Mouse (Mus musculus): Measurements from ENCODE around the gene Fgfr2.

Fgfr2 gene

DNA sequence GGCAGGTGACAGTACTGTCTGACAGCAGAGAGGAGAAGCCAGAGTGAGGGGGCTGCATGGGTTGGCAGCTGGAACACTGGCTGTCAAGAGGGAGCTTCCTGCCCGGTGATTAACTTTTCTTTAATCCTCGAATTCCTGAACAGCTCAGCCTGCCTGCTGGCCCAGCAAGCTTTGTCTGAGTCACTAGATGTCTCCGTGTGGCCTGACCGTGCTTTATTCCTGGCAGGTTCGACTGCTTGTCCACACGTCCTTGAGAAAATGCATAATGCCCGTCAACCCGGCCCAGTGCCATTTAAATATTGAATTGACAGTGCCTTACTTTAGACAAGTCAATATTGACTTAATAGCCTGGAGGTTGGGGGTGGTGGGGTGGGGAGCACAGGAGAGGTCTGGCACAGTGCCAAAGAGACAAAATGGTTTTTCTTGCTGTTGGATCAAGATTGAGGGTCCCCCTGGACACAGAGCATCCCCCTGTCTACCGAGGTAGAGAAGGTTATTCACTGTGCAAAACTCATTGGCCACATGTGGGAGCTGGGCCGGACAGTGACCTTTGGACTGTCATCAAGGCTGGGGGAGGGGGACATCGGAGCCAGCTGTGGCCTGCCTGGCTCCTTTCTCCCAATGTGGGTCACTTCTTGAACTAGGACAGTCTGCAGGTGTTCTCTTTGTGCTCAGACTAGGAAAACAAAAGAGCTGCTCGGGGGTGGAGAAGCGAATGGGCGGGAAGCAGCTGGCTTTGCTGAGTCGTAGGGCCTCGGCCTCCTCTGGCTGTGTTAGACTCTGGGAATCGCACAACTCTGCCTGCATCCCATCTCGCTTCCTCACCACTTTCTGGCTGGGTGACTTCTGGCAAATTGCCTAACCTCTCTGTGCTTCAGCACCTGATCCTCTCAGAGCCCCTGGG lies 2287.9 kb downstream of the Fgfr2 start:
- DNase-seq (ENCODE audit: low spot score), result no peak

GRCm38 (mm10) chr7:130834299-130834698 lies 2288.9 kb downstream of the Fgfr2 start:
- DNase-seq (ENCODE audit: low spot score), result no peak

GRCm38 (mm10) chr7:130831586-130831985 lies 2291.6 kb downstream of the Fgfr2 start:
- DNase-seq (ENCODE audit: low spot score), result no peak

GRCm38 (mm10) chr7:130828475-130828874 lies 2294.7 kb downstream of the Fgfr2 start:
- no peak for DNase-seq (ENCODE audit: low spot score)

- DNase-seq (ENCODE audit: low spot score), result no peak
These were observed 2295.2 kb downstream of the Fgfr2 start for GRCm38 (mm10) chr7:130827844-130828403.

- peak; percentile 73 for DNase-seq (ENCODE audit: low spot score)
These were observed 2295.7 kb downstream of the Fgfr2 start for GRCm38 (mm10) chr7:130827431-130827830.

GRCm38 (mm10) chr7:130826343-130826742 lies 2296.8 kb downstream of the Fgfr2 start:
- no peak for DNase-seq (ENCODE audit: low spot score)

GRCm38 (mm10) chr7:130823992-130824391 lies 2299.2 kb downstream of the Fgfr2 start:
- no peak for DNase-seq (ENCODE audit: low spot score)

- DNase-seq (ENCODE audit: low spot score), result peak; percentile 74
These were observed 2303.5 kb downstream of the Fgfr2 start for GRCm38 (mm10) chr7:130819624-130820023.

DNA sequence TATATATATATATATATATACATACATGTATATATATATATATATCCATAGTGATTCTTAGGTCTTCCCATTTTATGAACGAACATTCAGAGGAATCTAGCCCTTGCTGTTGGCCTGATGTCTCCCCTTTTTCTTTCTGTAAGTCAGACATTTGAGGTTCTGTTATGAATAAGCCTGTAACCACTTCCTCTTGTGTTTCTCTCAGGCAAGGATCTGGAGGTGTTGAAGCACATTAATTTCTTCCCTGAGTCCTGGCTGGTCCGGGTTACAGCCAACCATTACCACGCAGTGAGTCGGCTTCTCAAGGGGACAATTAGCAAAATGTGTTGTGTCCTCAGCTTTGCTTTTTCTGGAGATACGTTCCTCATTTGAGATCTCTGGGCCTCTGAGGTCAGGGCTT lies 2304.3 kb downstream of the Fgfr2 start:
- DNase-seq (ENCODE audit: low spot score), result no peak

- no peak for DNase-seq (ENCODE audit: low spot score)
These were observed 2306.9 kb downstream of the Fgfr2 start for GRCm38 (mm10) chr7:130816243-130816642.

DNA sequence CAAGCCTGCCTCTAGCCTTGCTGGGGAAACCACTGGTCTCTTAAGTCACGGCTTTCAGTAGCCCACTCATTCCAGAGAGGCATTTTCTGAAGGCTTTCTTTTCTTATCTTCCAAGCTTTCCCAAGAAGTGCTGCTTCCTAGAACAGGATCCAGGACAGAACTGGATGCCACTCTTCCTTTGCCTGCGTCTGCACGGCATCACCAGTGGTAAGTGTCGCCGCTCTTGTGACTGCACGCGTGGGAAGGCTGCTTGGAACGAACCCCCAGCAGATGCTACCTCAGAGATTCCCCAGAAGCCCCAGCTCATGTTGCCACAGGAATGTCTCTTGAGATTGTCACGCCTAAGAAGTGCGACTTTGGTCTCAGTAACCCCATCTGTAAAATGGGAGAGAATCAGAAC lies 2307.5 kb downstream of the Fgfr2 start:
- DNase-seq (ENCODE audit: low spot score), result no peak

GRCm38 (mm10) chr7:130812407-130812806 lies 2310.7 kb downstream of the Fgfr2 start:
- no peak for DNase-seq (ENCODE audit: low spot score)

DNA sequence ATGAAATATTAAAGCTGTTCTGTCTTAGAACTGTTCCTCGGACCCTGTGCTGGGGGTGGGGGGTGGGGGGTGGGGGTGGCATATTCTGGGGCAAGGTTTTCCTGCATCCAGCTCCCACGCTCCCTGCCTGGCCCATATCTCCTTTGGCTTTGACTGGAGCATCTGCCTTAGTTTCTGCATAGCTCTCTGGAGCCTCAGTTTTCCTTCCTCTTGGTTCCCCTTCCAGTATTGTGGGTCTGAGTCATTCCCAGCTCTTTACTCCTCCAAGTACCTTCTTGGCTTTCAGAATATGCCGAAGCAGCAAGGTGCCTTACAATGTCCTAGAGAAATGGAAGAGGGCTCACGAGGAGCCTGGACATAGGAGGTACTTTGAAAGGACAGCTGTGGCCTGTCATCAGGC lies 2312.9 kb downstream of the Fgfr2 start:
- DNase-seq (ENCODE audit: low spot score), result no peak

DNA sequence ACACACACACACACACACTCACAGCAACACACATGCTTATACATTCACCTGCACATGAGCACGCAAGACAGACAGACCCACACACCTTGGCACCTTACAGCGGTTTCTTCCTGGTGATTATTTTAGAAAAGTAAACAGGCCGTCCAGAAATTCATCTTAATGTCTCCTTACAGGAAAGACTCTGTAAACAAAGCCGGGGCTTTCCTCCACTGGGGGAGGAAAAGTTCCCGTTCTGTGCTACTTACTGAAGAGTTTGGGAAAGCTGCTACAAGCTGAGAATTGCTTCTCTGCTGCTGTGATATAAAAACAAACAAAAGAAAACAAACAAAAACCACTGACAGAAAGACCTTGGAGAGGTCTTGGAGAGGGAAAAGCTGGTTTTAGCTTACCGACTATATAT lies 2314.5 kb downstream of the Fgfr2 start:
- no peak for DNase-seq (ENCODE audit: low spot score)

DNA sequence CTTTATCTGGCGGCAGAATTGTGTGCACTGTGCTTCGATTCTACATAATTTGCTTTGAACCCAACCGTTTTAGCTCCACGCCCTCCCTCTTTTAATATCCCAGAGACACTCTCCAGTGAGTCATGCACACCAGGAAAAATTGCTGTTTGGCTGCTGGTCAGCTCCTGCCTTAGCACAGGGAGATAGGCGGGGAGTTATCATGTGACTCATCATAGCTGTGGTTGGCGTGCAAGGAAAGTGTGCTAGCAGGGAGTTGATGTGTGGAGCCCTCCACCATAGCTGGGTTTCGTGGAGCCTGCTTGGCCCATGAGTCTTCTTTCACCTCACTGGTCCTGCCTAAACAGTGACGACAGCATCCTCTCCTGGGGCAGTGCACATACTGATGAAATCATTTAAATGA lies 2315.4 kb downstream of the Fgfr2 start:
- DNase-seq (ENCODE audit: low spot score), result peak; percentile 57

GRCm38 (mm10) chr7:130804991-130805390 lies 2318.2 kb downstream of the Fgfr2 start:
- DNase-seq (ENCODE audit: low spot score), result peak; percentile 24

DNA sequence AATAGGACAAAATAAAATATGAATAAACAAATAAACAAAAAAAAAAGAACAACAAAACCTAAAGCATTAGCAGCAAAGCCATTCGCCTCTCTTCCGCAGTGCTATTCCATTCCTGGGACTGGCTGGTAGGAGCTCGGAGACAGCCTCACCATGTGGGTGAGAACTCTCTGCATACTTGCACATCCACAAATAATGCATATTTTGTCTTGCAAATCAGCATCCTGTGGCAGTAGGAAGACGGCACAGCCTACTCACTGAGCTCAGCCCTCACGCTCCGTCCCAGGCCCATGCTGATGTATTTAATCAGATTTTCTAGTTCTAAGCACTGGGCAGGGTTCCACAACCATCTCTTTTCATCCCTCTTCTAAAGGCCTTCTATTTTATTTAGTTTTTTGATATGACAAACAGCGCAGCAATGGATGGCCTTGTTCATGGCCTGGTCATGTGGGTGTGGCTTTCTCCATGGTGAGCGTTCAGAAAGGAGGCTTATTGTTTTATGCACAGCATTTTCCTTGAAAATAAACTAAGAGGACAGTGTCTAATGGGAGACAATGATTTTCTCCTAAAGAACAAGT lies 2319.8 kb downstream of the Fgfr2 start:
- no peak for DNase-seq (ENCODE audit: low spot score)

GRCm38 (mm10) chr7:130801811-130802210 lies 2321.3 kb downstream of the Fgfr2 start:
- no peak for DNase-seq (ENCODE audit: low spot score)

DNA sequence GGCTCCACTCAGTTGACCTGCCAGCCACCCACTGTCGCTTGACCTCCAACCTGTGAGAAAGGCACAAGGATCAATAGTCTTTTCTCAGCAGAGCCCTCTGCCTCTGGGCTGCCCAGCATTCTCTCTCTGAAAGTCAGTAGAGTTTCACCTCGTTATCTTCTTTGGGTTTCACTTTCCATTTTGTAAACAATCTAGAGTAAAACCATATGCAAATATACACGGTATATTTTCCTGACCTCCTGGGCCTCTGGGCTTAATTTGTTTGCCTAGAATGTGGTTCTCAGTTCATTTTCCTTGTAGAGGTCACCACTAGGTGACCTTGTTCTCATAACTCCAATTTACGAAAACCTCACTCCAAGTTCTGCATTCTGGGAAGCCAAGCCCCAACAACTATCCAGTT lies 2322.5 kb downstream of the Fgfr2 start:
- no peak for DNase-seq (ENCODE audit: low spot score)

GRCm38 (mm10) chr7:130799418-130799817 lies 2323.7 kb downstream of the Fgfr2 start:
- no peak for DNase-seq (ENCODE audit: low spot score)

- DNase-seq (ENCODE audit: low spot score), result no peak
These were observed 2325.6 kb downstream of the Fgfr2 start for GRCm38 (mm10) chr7:130797524-130797923.

- DNase-seq (ENCODE audit: low spot score), result no peak
These were observed 2326.4 kb downstream of the Fgfr2 start for GRCm38 (mm10) chr7:130796786-130797185.

Data from layer of hippocampus, adult 11-12 months (tissue).